Mouse (Mus musculus): ENCODE results near the gene Blnk. TPM values are rescaled to one million over a fixed set of nuclear protein-coding genes. Genes with fewer than 3 reads are reported as not detected.

Blnk gene
- polyA plus RNA-seq, 1 experiment from 2014 or later = 0.70 TPM

DNA sequence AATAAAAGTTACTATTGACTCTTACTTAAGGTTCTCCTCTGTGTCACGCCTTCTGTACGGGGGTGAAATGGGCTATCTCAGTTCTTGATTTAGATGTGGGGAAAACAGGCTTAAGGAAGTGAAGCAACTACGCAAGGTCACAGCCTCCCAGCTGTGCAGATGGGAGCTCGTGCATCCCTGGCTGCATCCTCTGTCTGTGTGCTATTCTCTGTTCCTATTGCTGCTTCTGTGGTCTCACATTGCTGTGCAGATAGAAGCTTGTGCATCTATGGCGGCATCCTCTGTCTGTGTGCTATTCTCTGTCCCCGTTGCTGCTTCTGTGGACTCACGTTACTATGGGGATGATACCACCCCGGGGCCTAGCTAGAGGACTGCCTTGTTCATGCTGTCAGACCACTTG, 32.2 kb upstream of the Blnk start:
- no peak overlapping the region for H3K4me2 ChIP-seq (ENCODE audit: low read length)
- H3K9me3 ChIP-seq (ENCODE audit: control insufficient read depth, low read length) = no peaks in the 10 kb centered on the region
- ATAC-seq (ENCODE audit: low FRiP score, low TSS enrichment) = no peak
- no peak overlapping the region for H3K4me3 ChIP-seq (replicated peaks; ENCODE audit: low read depth, low read length)
- WGBS = 83% methylated on average over 8 of the region's 8 CpGs
- H3K36me3 ChIP-seq (ENCODE audit: control insufficient read depth, insufficient read depth, low read length) = no peaks in the 10 kb centered on the region
- no peak for DNase-seq
- H3K27ac ChIP-seq (replicated peaks; ENCODE audit: low read depth, low read length) = no peak overlapping the region
- H3K9ac ChIP-seq (replicated peaks; ENCODE audit: low read length) = no peak overlapping the region
- no peaks in the 10 kb centered on the region for H3K27me3 ChIP-seq (ENCODE audit: control insufficient read depth, insufficient read depth, low read length)
- H3K4me1 ChIP-seq (ENCODE audit: control insufficient read depth, insufficient read depth, low read length) = no peaks in the 10 kb centered on the region

DNA sequence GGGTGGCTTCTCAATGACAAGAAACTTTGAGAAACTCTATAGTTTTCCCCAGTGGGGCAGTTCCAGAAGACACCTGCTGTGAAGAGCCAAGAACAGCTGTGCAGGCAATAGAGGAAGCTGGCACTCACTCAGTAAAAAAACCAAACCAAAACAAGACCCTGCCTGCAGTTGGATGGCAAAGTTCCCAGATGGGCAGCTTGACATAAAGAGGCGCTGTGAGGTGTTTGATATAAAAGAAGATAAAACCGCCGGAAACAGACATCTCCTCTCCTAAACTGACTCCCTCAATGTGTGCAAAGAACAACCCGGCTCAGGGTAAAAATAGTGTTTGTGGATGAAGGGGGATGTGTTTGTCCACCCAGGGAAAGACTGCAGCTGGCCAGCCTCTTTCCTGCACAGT, 27.9 kb upstream of the Blnk start:
- Histone ChIP-seq H3K4me3 (replicated peaks; ENCODE audit: low read depth, low read length) (no peak overlapping the region), H3K27ac (replicated peaks; ENCODE audit: low read depth, low read length) (no peak overlapping the region), H3K9ac (replicated peaks; ENCODE audit: low read length) (no peak overlapping the region), H3K4me2 (ENCODE audit: low read length) (no peak overlapping the region), H3K4me1 (ENCODE audit: control insufficient read depth, insufficient read depth, low read length) (no peaks in the 10 kb centered on the region), H3K9me3 (ENCODE audit: control insufficient read depth, low read length) (no peaks in the 10 kb centered on the region), H3K27me3 (ENCODE audit: control insufficient read depth, insufficient read depth, low read length) (no peaks in the 10 kb centered on the region), H3K36me3 (ENCODE audit: control insufficient read depth, insufficient read depth, low read length) (no peaks in the 10 kb centered on the region)
- DNase-seq = no peak
- ATAC-seq (ENCODE audit: low FRiP score, low TSS enrichment) = no peak
- 92% methylated on average over 4 of the region's 4 CpGs for WGBS

DNA sequence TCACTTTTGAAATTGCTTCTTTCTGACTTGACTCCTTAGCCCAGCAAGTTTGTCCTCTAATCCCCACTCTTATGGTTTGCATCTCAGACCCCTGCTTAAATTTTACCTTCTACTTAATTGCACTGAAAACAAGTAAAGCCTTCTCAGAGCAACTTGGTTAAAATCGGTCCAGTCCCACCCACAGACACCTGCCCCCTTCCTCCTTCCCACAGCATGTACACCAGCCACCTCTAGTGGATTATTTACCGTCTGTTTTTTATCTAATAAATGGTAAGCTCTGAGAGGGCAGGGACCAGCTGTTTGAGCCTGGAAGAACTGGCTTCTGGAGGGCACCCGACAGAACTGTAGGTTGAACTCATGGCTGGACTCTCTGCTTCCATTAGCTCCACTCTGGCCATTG, 26.2 kb upstream of the Blnk start:
- H3K27ac ChIP-seq (replicated peaks; ENCODE audit: low read depth, low read length) = no peak overlapping the region
- no peak overlapping the region for H3K9ac ChIP-seq (replicated peaks; ENCODE audit: low read length)
- no peaks in the 10 kb centered on the region for H3K9me3 ChIP-seq (ENCODE audit: control insufficient read depth, low read length)
- H3K36me3 ChIP-seq (ENCODE audit: control insufficient read depth, insufficient read depth, low read length) = no peaks in the 10 kb centered on the region
- no peaks in the 10 kb centered on the region for H3K27me3 ChIP-seq (ENCODE audit: control insufficient read depth, insufficient read depth, low read length)
- no peak overlapping the region for H3K4me2 ChIP-seq (ENCODE audit: low read length)
- ATAC-seq (ENCODE audit: low FRiP score, low TSS enrichment) = no peak
- no peak for DNase-seq
- 79% methylated on average over 3 of the region's 3 CpGs for WGBS
- H3K4me3 ChIP-seq (replicated peaks; ENCODE audit: low read depth, low read length) = no peak overlapping the region
- no peaks in the 10 kb centered on the region for H3K4me1 ChIP-seq (ENCODE audit: control insufficient read depth, insufficient read depth, low read length)

DNA sequence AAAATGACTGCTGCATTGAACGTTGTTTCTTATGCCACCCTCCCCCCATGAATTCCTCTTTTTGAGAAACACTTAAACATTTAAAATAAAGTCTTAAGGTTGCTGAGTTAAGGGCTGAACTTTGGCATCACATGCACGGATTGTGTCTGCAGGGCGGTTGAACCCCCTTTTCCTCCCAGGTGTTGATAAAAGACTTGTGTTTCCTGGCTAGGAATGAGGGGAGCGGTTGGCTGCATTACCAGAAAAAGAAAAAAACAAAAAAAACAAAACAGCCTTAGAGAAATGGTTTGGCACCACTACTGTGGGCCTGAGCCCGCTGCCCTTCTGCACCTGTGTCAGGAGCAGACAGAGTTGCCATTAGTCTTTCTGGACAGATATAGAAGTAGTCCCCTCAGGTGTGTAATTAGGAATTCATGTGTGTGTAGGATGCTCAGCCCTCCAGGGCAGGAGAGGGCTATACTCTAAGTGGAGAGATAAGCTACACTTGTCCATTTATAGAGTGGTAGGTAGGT, 24.9 kb upstream of the Blnk start:
- no peak overlapping the region for H3K4me2 ChIP-seq (ENCODE audit: low read length)
- H3K27me3 ChIP-seq (ENCODE audit: control insufficient read depth, insufficient read depth, low read length) = no peaks in the 10 kb centered on the region
- H3K4me3 ChIP-seq (replicated peaks; ENCODE audit: low read depth, low read length) = no peak overlapping the region
- DNase-seq (no peak), ATAC-seq (ENCODE audit: low FRiP score, low TSS enrichment) (no peak)
- H3K27ac ChIP-seq (replicated peaks; ENCODE audit: low read depth, low read length) = no peak overlapping the region
- no peaks in the 10 kb centered on the region for H3K36me3 ChIP-seq (ENCODE audit: control insufficient read depth, insufficient read depth, low read length)
- H3K9ac ChIP-seq (replicated peaks; ENCODE audit: low read length) = no peak overlapping the region
- no peaks in the 10 kb centered on the region for H3K4me1 ChIP-seq (ENCODE audit: control insufficient read depth, insufficient read depth, low read length)
- H3K9me3 ChIP-seq (ENCODE audit: control insufficient read depth, low read length) = no peaks in the 10 kb centered on the region
- WGBS = 87% methylated on average over 5 of the region's 5 CpGs

DNA sequence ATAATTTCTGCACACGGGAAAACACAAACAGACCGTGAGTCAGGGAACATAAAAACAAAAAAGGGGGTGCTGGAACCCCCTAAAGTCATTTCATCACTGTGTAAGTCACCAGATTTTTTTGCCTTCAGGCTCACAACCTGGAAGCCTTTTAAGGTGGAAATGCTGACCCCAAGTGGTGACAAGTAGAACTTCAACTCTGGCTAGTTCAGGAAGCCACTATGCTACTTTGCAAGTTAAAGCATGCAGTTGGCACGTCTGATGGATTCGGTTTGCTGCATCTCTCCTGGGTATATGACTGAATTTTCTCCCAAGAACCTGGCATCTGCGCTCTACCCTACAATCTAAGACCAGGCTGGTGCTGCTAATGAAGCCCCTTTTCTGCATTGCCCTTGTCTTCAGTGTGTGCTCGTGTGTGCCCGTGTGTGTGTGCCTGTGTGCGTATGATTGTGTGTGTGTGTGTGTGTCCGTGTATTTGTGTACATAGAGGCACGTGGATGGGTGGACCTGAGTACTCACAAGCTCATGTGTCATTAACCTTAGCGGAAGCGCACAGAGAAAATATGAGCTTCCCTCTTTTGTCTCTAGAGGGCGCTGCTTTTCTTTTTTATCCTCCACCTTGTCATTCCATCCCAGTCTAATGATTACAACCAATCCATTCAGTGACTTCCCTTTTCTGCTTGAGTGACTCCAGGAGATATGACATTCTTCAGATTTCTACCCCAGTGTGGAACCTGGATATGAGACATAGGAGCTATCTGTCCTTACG, 21.8 kb upstream of the Blnk start:
- DNase-seq = peak; percentile 89
- peak; percentile 31; the same call in 1 of the 2 replicates for ATAC-seq (ENCODE audit: low FRiP score, low TSS enrichment)
- Histone ChIP-seq H3K4me2 (ENCODE audit: low read length) (peak overlapping the region; percentile 44), H3K4me1 (ENCODE audit: control insufficient read depth, insufficient read depth, low read length) (no peaks in the 10 kb centered on the region), H3K27me3 (ENCODE audit: control insufficient read depth, insufficient read depth, low read length) (peaks cover 5% of the 10 kb centered on the region), H3K27ac (replicated peaks; ENCODE audit: low read depth, low read length) (no peak overlapping the region), H3K9ac (replicated peaks; ENCODE audit: low read length) (no peak overlapping the region), H3K9me3 (ENCODE audit: control insufficient read depth, low read length) (no peaks in the 10 kb centered on the region), H3K4me3 (replicated peaks; ENCODE audit: low read depth, low read length) (no peak overlapping the region), H3K36me3 (ENCODE audit: control insufficient read depth, insufficient read depth, low read length) (no peaks in the 10 kb centered on the region)
- 16% methylated on average over 14 of the region's 14 CpGs for WGBS

DNA sequence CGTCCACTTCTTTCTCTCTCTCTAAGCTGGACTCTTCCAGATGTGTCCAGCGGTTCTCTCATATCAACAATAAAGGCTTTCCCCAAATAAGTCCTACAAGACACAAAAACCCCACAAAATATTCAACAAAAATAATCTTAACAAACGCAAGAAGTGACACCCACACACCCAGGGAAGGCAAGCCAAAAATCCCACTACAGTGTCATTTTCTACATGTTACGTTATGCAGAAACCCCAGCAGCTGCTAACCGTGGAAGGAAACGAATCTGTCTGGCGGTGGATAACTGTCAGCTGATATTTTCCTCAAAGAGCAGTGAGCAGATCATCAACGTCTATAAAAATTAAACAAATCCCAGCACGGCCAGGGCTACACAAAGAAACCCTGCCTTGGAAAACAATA, 19.7 kb upstream of the Blnk start:
- H3K9me3 ChIP-seq (ENCODE audit: control insufficient read depth, low read length) = no peaks in the 10 kb centered on the region
- peaks cover 5% of the 10 kb centered on the region for H3K27me3 ChIP-seq (ENCODE audit: control insufficient read depth, insufficient read depth, low read length)
- no peak overlapping the region for H3K27ac ChIP-seq (replicated peaks; ENCODE audit: low read depth, low read length)
- no peak overlapping the region for H3K4me3 ChIP-seq (replicated peaks; ENCODE audit: low read depth, low read length)
- H3K4me1 ChIP-seq (ENCODE audit: control insufficient read depth, insufficient read depth, low read length) = no peaks in the 10 kb centered on the region
- no peak overlapping the region for H3K9ac ChIP-seq (replicated peaks; ENCODE audit: low read length)
- no peak overlapping the region for H3K4me2 ChIP-seq (ENCODE audit: low read length)
- no peak for DNase-seq
- no peaks in the 10 kb centered on the region for H3K36me3 ChIP-seq (ENCODE audit: control insufficient read depth, insufficient read depth, low read length)
- no peak for ATAC-seq (ENCODE audit: low FRiP score, low TSS enrichment)
- 24% methylated on average over 9 of the region's 9 CpGs for WGBS

DNA sequence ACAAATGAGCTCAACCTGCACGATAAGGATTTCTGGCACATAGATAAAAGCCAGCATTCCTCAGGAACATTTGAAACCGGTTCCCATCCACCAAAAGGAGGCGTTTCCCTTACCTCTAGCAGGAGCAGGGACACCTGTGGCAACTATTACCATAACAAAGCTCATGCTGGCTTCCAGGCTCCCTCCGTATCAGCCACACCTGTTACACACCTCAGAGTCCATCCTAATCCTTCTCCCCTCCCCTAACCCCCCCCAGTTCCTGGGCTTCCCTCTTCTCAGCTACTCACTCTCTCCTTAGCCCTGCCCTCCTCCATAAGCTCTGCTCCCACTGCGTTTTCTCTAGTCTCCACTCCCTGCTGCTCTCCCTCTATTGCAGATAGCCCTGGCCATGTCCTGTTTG, 19.3 kb upstream of the Blnk start:
- 9% methylated on average over 5 of the region's 5 CpGs for WGBS
- H3K4me2 ChIP-seq (ENCODE audit: low read length) = no peak overlapping the region
- no peaks in the 10 kb centered on the region for H3K4me1 ChIP-seq (ENCODE audit: control insufficient read depth, insufficient read depth, low read length)
- no peak overlapping the region for H3K4me3 ChIP-seq (replicated peaks; ENCODE audit: low read depth, low read length)
- DNase-seq = no peak
- H3K27ac ChIP-seq (replicated peaks; ENCODE audit: low read depth, low read length) = no peak overlapping the region
- no peak for ATAC-seq (ENCODE audit: low FRiP score, low TSS enrichment)
- H3K9me3 ChIP-seq (ENCODE audit: control insufficient read depth, low read length) = no peaks in the 10 kb centered on the region
- peaks cover 5% of the 10 kb centered on the region for H3K27me3 ChIP-seq (ENCODE audit: control insufficient read depth, insufficient read depth, low read length)
- H3K9ac ChIP-seq (replicated peaks; ENCODE audit: low read length) = no peak overlapping the region
- no peaks in the 10 kb centered on the region for H3K36me3 ChIP-seq (ENCODE audit: control insufficient read depth, insufficient read depth, low read length)

DNA sequence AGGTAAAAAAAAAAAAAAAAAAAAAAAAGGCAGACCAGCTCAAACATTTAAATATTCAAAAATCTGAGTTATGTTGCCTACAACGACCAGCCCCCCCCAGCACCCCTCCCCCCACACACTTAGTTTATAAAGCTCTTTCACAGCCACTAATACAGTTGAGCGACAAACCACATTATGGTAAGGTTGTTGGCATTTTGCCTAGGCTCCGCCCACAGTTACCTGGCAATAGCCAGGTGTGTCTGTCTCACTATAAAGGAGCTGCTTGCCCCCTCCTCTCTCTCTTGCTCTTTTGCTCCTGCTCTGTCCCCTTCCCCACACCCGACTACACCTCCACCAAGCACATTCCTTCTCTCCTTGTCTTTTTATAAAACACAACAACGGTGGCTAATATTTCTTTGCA, 17.3 kb upstream of the Blnk start:
- Histone ChIP-seq H3K9ac (replicated peaks; ENCODE audit: low read length) (no peak overlapping the region), H3K4me1 (ENCODE audit: control insufficient read depth, insufficient read depth, low read length) (no peaks in the 10 kb centered on the region), H3K27me3 (ENCODE audit: control insufficient read depth, insufficient read depth, low read length) (peaks cover 5% of the 10 kb centered on the region), H3K4me3 (replicated peaks; ENCODE audit: low read depth, low read length) (no peak overlapping the region), H3K36me3 (ENCODE audit: control insufficient read depth, insufficient read depth, low read length) (no peaks in the 10 kb centered on the region), H3K4me2 (ENCODE audit: low read length) (no peak overlapping the region), H3K27ac (replicated peaks; ENCODE audit: low read depth, low read length) (no peak overlapping the region), H3K9me3 (ENCODE audit: control insufficient read depth, low read length) (no peaks in the 10 kb centered on the region)
- no peak for ATAC-seq (ENCODE audit: low FRiP score, low TSS enrichment)
- no peak for DNase-seq
- WGBS = 47% methylated on average over 5 of the region's 5 CpGs

DNA sequence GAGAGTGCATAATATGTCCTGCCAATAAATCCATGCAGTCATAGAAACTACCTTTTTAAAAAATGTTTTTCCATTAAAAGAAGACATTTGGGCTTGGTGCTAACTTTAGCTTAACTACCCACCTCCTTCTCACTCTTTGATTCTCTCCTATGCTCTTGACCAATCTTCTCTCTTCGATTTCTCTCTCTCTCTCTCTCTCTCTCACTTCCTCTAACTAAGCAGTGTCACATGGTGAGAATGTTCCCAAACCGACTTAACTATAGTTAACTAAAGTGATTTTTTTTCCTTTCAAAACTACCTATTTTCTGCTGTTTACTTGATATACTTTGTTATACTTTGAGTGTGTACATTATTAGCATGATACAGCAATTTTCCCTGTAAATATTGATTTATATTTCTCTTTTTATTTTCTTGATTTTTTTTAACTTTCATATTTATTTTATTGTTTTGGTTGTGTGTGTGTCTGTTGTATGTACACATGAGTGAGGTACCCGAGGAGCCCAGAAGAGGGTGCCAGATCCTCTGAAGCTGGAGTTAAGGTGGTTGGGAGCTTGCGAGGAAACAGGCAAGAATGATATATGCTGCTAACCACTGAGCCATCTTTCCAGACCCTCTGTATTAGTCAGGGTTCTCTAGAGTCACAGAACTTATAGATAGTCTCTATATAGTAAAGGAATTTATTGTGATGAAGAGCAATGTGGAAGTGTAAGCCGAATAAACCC, 14.5 kb upstream of the Blnk start:
- peaks cover 5% of the 10 kb centered on the region for H3K27me3 ChIP-seq (ENCODE audit: control insufficient read depth, insufficient read depth, low read length)
- DNase-seq (no peak), ATAC-seq (ENCODE audit: low FRiP score, low TSS enrichment) (no peak)
- H3K9me3 ChIP-seq (ENCODE audit: control insufficient read depth, low read length) = no peaks in the 10 kb centered on the region
- H3K4me1 ChIP-seq (ENCODE audit: control insufficient read depth, insufficient read depth, low read length) = no peaks in the 10 kb centered on the region
- H3K4me2 ChIP-seq (ENCODE audit: low read length) = no peak overlapping the region
- H3K36me3 ChIP-seq (ENCODE audit: control insufficient read depth, insufficient read depth, low read length) = no peaks in the 10 kb centered on the region
- 92% methylated on average over 5 of the region's 5 CpGs for WGBS
- H3K27ac ChIP-seq (replicated peaks; ENCODE audit: low read depth, low read length) = no peak overlapping the region
- no peak overlapping the region for H3K4me3 ChIP-seq (replicated peaks; ENCODE audit: low read depth, low read length)
- no peak overlapping the region for H3K9ac ChIP-seq (replicated peaks; ENCODE audit: low read length)
